Mouse (Mus musculus): ENCODE measurements around the gene Zfp3.

The Zfp3 gene

GRCm38 (mm10) chr11:70806697-70807096, 42.7 kb downstream of the Zfp3 start:
- DNase-seq (ENCODE audit: low spot score), result no peak

- no peak for DNase-seq (ENCODE audit: low spot score)
Measured at GRCm38 (mm10) chr11:70807630-70808029, 43.6 kb downstream of the Zfp3 start.

GRCm38 (mm10) chr11:70808101-70808500, 44.1 kb downstream of the Zfp3 start:
- no peak for DNase-seq (ENCODE audit: low spot score)

GRCm38 (mm10) chr11:70809011-70809410, 45.0 kb downstream of the Zfp3 start:
- DNase-seq (ENCODE audit: low spot score), result no peak

GRCm38 (mm10) chr11:70811041-70811440, 47.0 kb downstream of the Zfp3 start:
- DNase-seq (ENCODE audit: low spot score), result no peak

- no peak for DNase-seq (ENCODE audit: low spot score)
Measured at GRCm38 (mm10) chr11:70811471-70812240, 47.6 kb downstream of the Zfp3 start.

- no peak for DNase-seq (ENCODE audit: low spot score)
Measured at GRCm38 (mm10) chr11:70812365-70812764, 48.4 kb downstream of the Zfp3 start, which contains the start of gene Scimp. Gene Scimp, minus strand, starts transcription at chr11:70812586.

- DNase-seq (ENCODE audit: low spot score), result no peak
Measured at GRCm38 (mm10) chr11:70815071-70815470, 51.1 kb downstream of the Zfp3 start.

- DNase-seq (ENCODE audit: low spot score), result peak; percentile 31
Measured at GRCm38 (mm10) chr11:70815498-70816078, 51.6 kb downstream of the Zfp3 start.

GRCm38 (mm10) chr11:70816770-70817169, 52.8 kb downstream of the Zfp3 start:
- no peak for DNase-seq (ENCODE audit: low spot score)

GRCm38 (mm10) chr11:70820120-70820519, 56.1 kb downstream of the Zfp3 start:
- DNase-seq (ENCODE audit: low spot score), result no peak

- no peak for DNase-seq (ENCODE audit: low spot score)
Measured at GRCm38 (mm10) chr11:70821728-70822591, 58.0 kb downstream of the Zfp3 start.
